Mouse (Mus musculus) Patski (cell line): ENCODE results near the gene Gm3336. TPM values are rescaled to one million over a fixed set of nuclear protein-coding genes. Genes with fewer than 3 reads are reported as not detected.

Source experiments
- ATAC-seq: fragments of 100-300 bp; one replicate; pipeline ENCODE4 v1.8.0; 2021
- CTCF ChIA-PET: fragments of 350-600 bp; sonication (Branson Sonifier 250); formaldehyde crosslinking; loops from one replicate; lab custom pipeline; 2022; ENCODE audit warnings: inconsistent platforms; lab: Charles Lee
- POLR2A ChIA-PET: fragments of 350-600 bp; sonication (Branson Sonifier 250); formaldehyde crosslinking; loops from one replicate; lab custom pipeline; 2022; ENCODE audit warnings: antibody characterized with exemption, inconsistent platforms; lab: Charles Lee
- DNase-seq: peaks from one replicate; pipeline ENCODE4 v3.0.0-alpha.2; 2011; ENCODE audit warnings: low read depth, low spot score
- H3K27me3 ChIP-seq: fragments of 371-371 bp; one replicate; pipeline ENCODE4 v1.5.1; 2021
- CTCF ChIP-seq: fragments of 100-300 bp; IDR thresholded peaks from one replicate; pipeline ENCODE4 v1.5.1; 2021
- in situ Hi-C: fragments of 300-500 bp; cut with MboI; formaldehyde crosslinking; loops from 3 replicates; pipeline ENCODE4 v1.11.1; 2018; ENCODE audit warnings: low pct_unique_long_range_greater_than_20kb, mixed read lengths
- polyA plus RNA-seq: library from polyadenylated mRNA; unstranded; gene quantifications from one replicate; pipeline ENCODE4 v1.2.3, GENCODE M21; 2021

Gm3336 gene
- polyA plus RNA-seq, 1 experiment from 2014 or later: 1.1 TPM

GRCm38 (mm10) chr8:70678679-70679078, 39.7 kb upstream of the Gm3336 start:
- ATAC-seq (no peak), DNase-seq (no peak)
- ChIA-PET POLR2A (interaction anchor here (3.4 kb wide), 1 partner anchor 19 kb away, joined by 27 read pairs; the partner anchor contains the start of gene Jund), CTCF (interaction anchor here (1.6 kb wide), 1 partner anchor 22 kb away, joined by 6 read pairs; no protein-coding TSS in a partner anchor)
- TF ChIP-seq CTCF: no peak
- in situ Hi-C loops: no loop called here
- H3K27me3 ChIP-seq: no peaks in the 10 kb centered on the region

- no peaks in the 10 kb centered on the region for H3K27me3 ChIP-seq
- no peak for ATAC-seq
- POLR2A ChIA-PET: interaction anchor here (3.4 kb wide), 1 partner anchor 19 kb away, joined by 27 read pairs; the partner anchor contains the start of gene Jund
- no peak for TF ChIP-seq CTCF
- in situ Hi-C loops: no loop called here
- CTCF ChIA-PET: interaction anchor here (1.6 kb wide), 1 partner anchor 21 kb away, joined by 6 read pairs; no protein-coding TSS in a partner anchor
- no peak for DNase-seq
Observed at GRCm38 (mm10) chr8:70679404-70679803, 38.9 kb upstream of the Gm3336 start.

- TF ChIP-seq CTCF: no peak
- no peak for ATAC-seq
- POLR2A ChIA-PET: interaction anchor here (3.4 kb wide), 1 partner anchor 18 kb away, joined by 27 read pairs; the partner anchor contains the start of gene Jund
Observed at GRCm38 (mm10) chr8:70680039-70680438, 38.3 kb upstream of the Gm3336 start.

DNA sequence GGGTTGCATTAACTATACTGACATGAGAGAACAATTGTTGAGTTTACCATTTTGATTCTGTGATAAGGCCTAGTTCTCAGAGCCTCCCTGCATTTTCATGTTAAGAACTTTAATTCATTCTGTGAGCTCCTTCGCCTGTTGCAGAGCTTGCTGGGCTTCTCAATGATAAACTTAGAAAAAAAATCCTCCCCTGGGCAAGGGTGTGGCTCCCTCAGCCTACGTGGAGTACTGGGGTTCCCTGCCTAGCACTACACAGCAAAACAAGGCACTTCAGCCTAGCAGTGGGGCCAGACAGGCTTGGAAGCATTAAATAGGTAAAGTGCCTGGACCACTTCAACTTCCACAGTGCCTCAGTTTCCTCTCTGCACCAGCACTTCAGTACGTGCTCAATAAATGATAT, 36.9 kb upstream of the Gm3336 start:
- CTCF ChIA-PET: interaction anchor here (1.0 to 3.6 kb wide), 2 partner anchors 9 to 17 kb away, joined by 5 to 18 read pairs; partner anchors contain the start of genes Jund and Lsm4
- POLR2A ChIA-PET: interaction anchor here (0.7 to 1.6 kb wide), 3 partner anchors 17 to 22 kb away, joined by 3 to 11 read pairs (median 4); partner anchors contain the start of gene Jund
- in situ Hi-C loops: no loop called here
- TF ChIP-seq CTCF: no peak
- H3K27me3 ChIP-seq: no peaks in the 10 kb centered on the region
- DNase-seq (no peak), ATAC-seq (no peak)

More at GRCm38 (mm10) chr8:70680039-70680438, 38.3 kb upstream of the Gm3336 start:
- CTCF ChIA-PET: interaction anchor here (1.6 kb wide), 1 partner anchor 21 kb away, joined by 6 read pairs; no protein-coding TSS in a partner anchor
- in situ Hi-C loops: no loop called here
- no peaks in the 10 kb centered on the region for H3K27me3 ChIP-seq
- no peak for DNase-seq

GRCm38 (mm10) chr8:70682193-70682592, 36.1 kb upstream of the Gm3336 start:
- in situ Hi-C loops: no loop called here
- TF ChIP-seq CTCF: no peak
- DNase-seq (no peak), ATAC-seq (peak; percentile 89)
- CTCF ChIA-PET: interaction anchor here (1.0 to 3.6 kb wide), 3 partner anchors 10 to 18 kb away, joined by 3 to 18 read pairs (median 5); partner anchors contain the start of genes Jund and Lsm4
- POLR2A ChIA-PET: interaction anchor here (1.0 to 1.6 kb wide), 2 partner anchors 16 to 19 kb away, joined by 4 to 11 read pairs; partner anchors contain the start of gene Jund
- H3K27me3 ChIP-seq: no peaks in the 10 kb centered on the region

- DNase-seq (no peak), ATAC-seq (no peak)
Observed at GRCm38 (mm10) chr8:70682692-70683091, 35.7 kb upstream of the Gm3336 start.

GRCm38 (mm10) chr8:70684291-70684690, 34.1 kb upstream of the Gm3336 start:
- no peaks in the 10 kb centered on the region for H3K27me3 ChIP-seq
- in situ Hi-C loops: no loop called here
- DNase-seq (no peak), ATAC-seq (no peak)
- ChIA-PET POLR2A (interaction anchor here (1.3 kb wide), 1 partner anchor 15 kb away, joined by 5 read pairs; the partner anchor contains the start of gene Jund), CTCF (interaction anchor here (3.6 kb wide), 1 partner anchor 12 kb away, joined by 18 read pairs; the partner anchor contains the start of gene Lsm4)
- TF ChIP-seq CTCF: no peak

More at GRCm38 (mm10) chr8:70682692-70683091, 35.7 kb upstream of the Gm3336 start:
- CTCF ChIA-PET: interaction anchor here (1.0 to 3.6 kb wide), 3 partner anchors 10 to 17 kb away, joined by 3 to 18 read pairs (median 5); partner anchors contain the start of genes Jund and Lsm4
- H3K27me3 ChIP-seq: no peaks in the 10 kb centered on the region
- POLR2A ChIA-PET: interaction anchor here (1.0 to 1.6 kb wide), 3 partner anchors 14 to 18 kb away, joined by 3 to 11 read pairs (median 4); partner anchors contain the start of gene Jund
- no peak for TF ChIP-seq CTCF
- in situ Hi-C loops: no loop called here

DNA sequence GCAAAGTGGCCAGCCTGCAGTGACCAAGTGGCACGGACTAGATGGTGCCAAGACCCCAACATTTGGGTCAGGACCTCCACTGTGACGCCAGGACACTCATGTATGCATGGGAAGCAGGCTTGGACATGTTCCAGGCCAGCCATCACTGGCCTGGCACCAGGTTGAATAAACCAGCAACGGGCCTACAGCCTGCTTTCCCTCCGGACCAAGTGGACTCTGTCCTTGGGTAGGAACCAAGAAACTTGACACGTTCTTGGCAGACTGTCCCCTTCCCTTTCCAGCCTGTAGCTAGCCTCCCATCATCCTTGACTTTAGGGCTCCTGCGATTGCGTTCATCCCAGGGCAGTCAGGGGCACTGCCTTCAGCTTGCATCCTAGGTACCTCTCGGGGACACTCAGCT, 30.8 kb upstream of the Gm3336 start:
- no peaks in the 10 kb centered on the region for H3K27me3 ChIP-seq
- DNase-seq (no peak), ATAC-seq (no peak)
- in situ Hi-C loops: no loop called here
- POLR2A ChIA-PET: interaction anchor here (1.4 to 3.1 kb wide), 2 partner anchors 12 to 14 kb away, joined by 4 to 9 read pairs; partner anchors contain the start of gene Jund
- no peak for TF ChIP-seq CTCF
- CTCF ChIA-PET: no interaction called here

DNA sequence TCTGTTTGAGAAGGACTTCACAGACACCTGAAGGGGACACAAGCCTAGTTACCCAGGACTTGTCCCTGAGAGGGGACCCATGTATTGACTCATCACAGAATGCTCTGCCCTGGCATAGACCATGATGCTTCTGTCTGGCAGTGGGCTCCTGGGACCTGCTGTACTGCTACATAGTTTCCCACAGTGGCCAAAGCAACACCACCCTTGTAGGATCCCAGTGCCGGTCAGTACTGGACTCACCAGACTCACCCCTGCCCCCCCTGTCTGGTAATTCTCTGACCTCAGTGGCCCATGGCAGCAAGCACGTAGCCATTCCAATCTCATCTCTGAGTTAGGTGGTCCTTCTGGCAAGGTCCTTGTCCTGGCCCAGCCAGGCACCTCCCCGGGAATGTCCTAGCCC, 30.2 kb upstream of the Gm3336 start:
- no peak for ATAC-seq
- ChIA-PET CTCF (no interaction called here), POLR2A (interaction anchor here (3.1 kb wide), 1 partner anchor 11 kb away, joined by 9 read pairs; the partner anchor contains the start of gene Jund)
- no peaks in the 10 kb centered on the region for H3K27me3 ChIP-seq
- DNase-seq: no peak
- in situ Hi-C loops: no loop called here
- no peak for TF ChIP-seq CTCF

DNA sequence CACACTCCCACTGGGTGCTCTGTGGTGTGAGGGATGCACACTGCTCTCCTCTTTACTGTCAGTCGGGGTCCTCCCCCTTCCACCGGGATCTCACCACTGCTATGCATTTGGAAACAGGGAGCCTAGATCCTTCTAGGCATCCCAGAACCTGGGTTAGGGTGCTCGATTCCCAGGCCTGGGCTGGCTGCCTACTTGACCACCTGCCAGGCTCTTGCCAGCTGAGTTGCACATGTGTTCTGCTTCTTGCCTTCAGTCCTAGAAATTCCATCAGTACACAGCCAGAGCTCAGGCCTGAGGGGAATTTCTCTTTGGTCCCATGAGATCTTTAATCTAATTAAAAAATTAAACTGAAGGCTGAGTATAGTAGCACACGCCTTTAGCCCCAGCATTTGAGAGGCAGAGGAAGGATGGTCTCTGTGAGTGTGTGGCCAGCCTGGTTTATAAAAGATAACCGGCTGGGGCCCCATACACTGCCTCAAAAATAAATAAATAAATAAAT, 28.4 kb upstream of the Gm3336 start:
- no peak for TF ChIP-seq CTCF
- ChIA-PET POLR2A (no interaction called here), CTCF (no interaction called here)
- DNase-seq (no peak), ATAC-seq (no peak)
- in situ Hi-C loops: no loop called here
- no peaks in the 10 kb centered on the region for H3K27me3 ChIP-seq

DNA sequence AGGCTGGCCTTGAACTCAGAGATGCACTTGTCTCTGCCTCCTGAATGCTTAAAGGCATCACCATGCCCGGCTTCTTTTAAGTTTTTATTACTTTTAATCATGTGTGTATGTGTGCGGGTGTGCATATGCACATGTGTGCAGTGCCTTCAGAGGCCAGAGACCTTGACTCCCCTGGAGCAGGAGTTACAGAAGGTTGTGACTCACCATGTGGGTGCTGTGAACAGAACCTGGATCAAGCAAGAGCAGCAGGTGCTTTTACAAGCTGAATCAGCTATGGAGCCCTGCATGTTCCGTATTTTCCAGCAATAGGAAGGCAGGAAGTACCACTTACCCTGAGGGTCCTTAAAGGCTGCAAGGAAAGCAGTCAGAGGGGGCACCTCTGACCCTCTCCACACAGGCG, 27.1 kb upstream of the Gm3336 start:
- ATAC-seq (no peak), DNase-seq (no peak)
- ChIA-PET CTCF (no interaction called here), POLR2A (no interaction called here)
- in situ Hi-C loops: no loop called here
- H3K27me3 ChIP-seq: no peaks in the 10 kb centered on the region
- TF ChIP-seq CTCF: no peak
